Mouse (Mus musculus) right cerebral cortex, adult 18-20 months (tissue): ENCODE data around the gene Dennd1a.

Experiments
- DNase-seq: peaks from one replicate; pipeline ENCODE4 v3.0.0; 2022; ENCODE audit warnings: mixed read lengths

Gene Dennd1a

GRCm38 (mm10) chr2:38102674-38103073 lies 184.5 kb downstream of the Dennd1a start:
- no peak for DNase-seq

- DNase-seq: no peak
These were observed 186.9 kb downstream of the Dennd1a start for GRCm38 (mm10) chr2:38100289-38100688.

- no peak for DNase-seq
These were observed 187.9 kb downstream of the Dennd1a start for GRCm38 (mm10) chr2:38099120-38099773.

- no peak for DNase-seq
These were observed 189.7 kb downstream of the Dennd1a start for GRCm38 (mm10) chr2:38097469-38097868.

- no peak for DNase-seq
These were observed 190.9 kb downstream of the Dennd1a start for GRCm38 (mm10) chr2:38096328-38096727.

GRCm38 (mm10) chr2:38094380-38095163 lies 192.6 kb downstream of the Dennd1a start:
- no peak for DNase-seq

- no peak for DNase-seq
These were observed 193.2 kb downstream of the Dennd1a start for GRCm38 (mm10) chr2:38093968-38094367.

GRCm38 (mm10) chr2:38093242-38093641 lies 193.9 kb downstream of the Dennd1a start:
- no peak for DNase-seq

- DNase-seq: no peak
These were observed 198.8 kb downstream of the Dennd1a start for GRCm38 (mm10) chr2:38088346-38088745.

GRCm38 (mm10) chr2:38085058-38085457 lies 202.1 kb downstream of the Dennd1a start:
- DNase-seq: no peak

- DNase-seq: no peak
These were observed 203.9 kb downstream of the Dennd1a start for GRCm38 (mm10) chr2:38083251-38083650.

GRCm38 (mm10) chr2:38074495-38074894 lies 212.7 kb downstream of the Dennd1a start:
- no peak for DNase-seq

GRCm38 (mm10) chr2:38072061-38072460 lies 215.1 kb downstream of the Dennd1a start:
- DNase-seq: no peak

- DNase-seq: no peak
These were observed 219.0 kb downstream of the Dennd1a start for GRCm38 (mm10) chr2:38068171-38068572.

- no peak for DNase-seq
These were observed 221.3 kb downstream of the Dennd1a start for GRCm38 (mm10) chr2:38065914-38066313.

GRCm38 (mm10) chr2:38064266-38064665 lies 222.9 kb downstream of the Dennd1a start:
- DNase-seq: no peak

- DNase-seq: no peak
These were observed 225.0 kb downstream of the Dennd1a start for GRCm38 (mm10) chr2:38062156-38062555.

GRCm38 (mm10) chr2:38061474-38061873 lies 225.7 kb downstream of the Dennd1a start:
- no peak for DNase-seq

- no peak for DNase-seq
These were observed 234.8 kb downstream of the Dennd1a start for GRCm38 (mm10) chr2:38052440-38052839.

- DNase-seq: no peak
These were observed 235.6 kb downstream of the Dennd1a start for GRCm38 (mm10) chr2:38051485-38052085.

- no peak for DNase-seq
These were observed 238.2 kb downstream of the Dennd1a start for GRCm38 (mm10) chr2:38048996-38049395.

GRCm38 (mm10) chr2:38045286-38045685 lies 241.9 kb downstream of the Dennd1a start:
- no peak for DNase-seq

GRCm38 (mm10) chr2:38040845-38041244 lies 246.3 kb downstream of the Dennd1a start:
- DNase-seq: no peak

- DNase-seq: no peak
These were observed 247.6 kb downstream of the Dennd1a start for GRCm38 (mm10) chr2:38039621-38040020.
